15 mouse cellular contexts compared by ENCODE assay signal in the genomic region with DNA sequence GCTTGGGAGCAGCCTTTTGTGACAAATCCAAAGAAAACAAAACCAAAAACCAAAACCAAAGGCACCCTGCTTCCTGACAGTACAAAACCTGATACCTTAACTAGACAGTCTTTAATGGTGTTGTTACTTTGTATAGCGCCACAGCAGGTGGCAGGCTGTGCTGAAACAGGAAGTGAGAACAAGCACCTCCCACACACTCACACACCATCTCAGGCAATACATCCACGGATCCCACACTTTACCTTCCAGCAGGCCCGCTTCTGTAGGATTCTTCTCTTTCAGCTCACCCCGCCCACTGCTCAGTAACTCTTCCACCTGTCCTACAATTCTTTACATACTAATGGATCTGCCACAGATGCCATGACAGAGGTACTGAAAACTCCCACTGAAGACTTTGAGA. TPM values are rescaled to one million over a fixed set of nuclear protein-coding genes. Genes with fewer than 3 reads are reported as not detected.
A peak's percentile ranks its signal among the peaks of the same experiment; 100 is the strongest.
DNase-seq lines count a peak whose midpoint lies in the region; ATAC-seq lines count a peak whose summit lies in the region.
"Had no signal": no experiment of that assay in that cellular context is flagged by ENCODE, and none has a peak within 500 bp of the region (broad histone marks: within the 10 kb centered on the region; RNA-seq: fewer than 3 reads in every experiment).

No protein-coding gene starts in this region.

- H3K9me3 ChIP-seq in heart, embryonic 10.5 days: no peaks in the 10 kb centered on the region
- H3K9me3 ChIP-seq: hindbrain, embryonic 15.5 days had no signal

- no peak for DNase-seq in heart, embryonic 10.5 days (ENCODE audit: low spot score)
- no peak for DNase-seq in heart, adult 11 months
- DNase-seq in 416B (ENCODE audit: low read depth) (peak; percentile 19), WW6 (ENCODE audit: low read depth, low spot score) (peak; percentile 43)
- no peak for DNase-seq in kidney, adult 8-10 months
- no peak for DNase-seq in adrenal gland, adult 8-10 months
- DNase-seq in adrenal gland, adult 2 months: no peak
- DNase-seq: adrenal gland, postnatal 14 days; cerebellum, adult 2 months; heart, adult 18-20 months; lung, postnatal 14 days had no signal

- 0 out of 2 replicates have a peak, but pooled peaks cover 4% of the 10 kb centered on the region for H3K36me3 ChIP-seq in heart, embryonic 10.5 days
- H3K36me3 ChIP-seq: hindbrain, embryonic 15.5 days had no signal

- peaks cover 60% of the 10 kb centered on the region for H3K4me1 ChIP-seq in heart, embryonic 10.5 days

- H3K4me3 ChIP-seq in heart, embryonic 10.5 days: no peak overlapping the region
- H3K4me3 ChIP-seq: erythroblast, embryonic 14.5 days; hindbrain, embryonic 15.5 days; myocyte had no signal

- ATAC-seq in megakaryocyte progenitor cell, adult 5-6 weeks (replicated peaks; ENCODE audit: poor library complexity): 0 out of 2 replicates have a peak, but pooled peaks have one; percentile 37

- peak overlapping the region; percentile 36; the same call in 1 of the 2 replicates for H3K27ac ChIP-seq in heart, embryonic 10.5 days
- H3K27ac ChIP-seq: hindbrain, embryonic 15.5 days had no signal

- WGBS in heart, embryonic 10.5 days: 77% methylated on average over 4 of the region's 4 CpGs

- no peaks in the 10 kb centered on the region for H3K27me3 ChIP-seq in heart, embryonic 10.5 days (ENCODE audit: insufficient read depth, poor library complexity, severe bottlenecking)
- H3K27me3 ChIP-seq: hindbrain, embryonic 15.5 days had no signal

RNA-seq across cellular contexts. Expression of a gene that starts 44.6 kb away (rescaled TPM):
- polyA plus RNA-seq in heart, embryonic 10.5 days (2016; fragmentation: Nextera tagmentation; extraction: Ambion mirVana): 62.6 and 85.3 TPM in 2 replicates
- total RNA-seq in megakaryocyte progenitor cell, adult 5-6 weeks (2015): 2.6 and 4.4 TPM in 2 replicates
- total RNA-seq in megakaryocyte progenitor cell, adult 5-6 weeks (2017): 2.2 and 2.9 TPM in 2 replicates
- 10 to 100 TPM; 49.8 to 71.5 (median 61.8) TPM for total RNA-seq in adrenal gland, adult 8-10 months (2022)
- total RNA-seq in adrenal gland, adult 2 months (2021): 10 to 100 TPM; 61.1 to 76.0 TPM
- polyA plus RNA-seq in adrenal gland, adult 2 months (2012; rRNA removed): 48.4 and 54.8 TPM in 2 replicates

Comparison
In these comparisons a context has a peak if more than half of its experiments do, and no peak if none do; other contexts are left out.
1. DNase-seq: peak in 416B (single experiment) and WW6 (single experiment); none in heart, embryonic 10.5 days (single experiment), heart, adult 11 months (single experiment), kidney, adult 8-10 months (0 of 2), adrenal gland, adult 8-10 months (single experiment) and adrenal gland, adult 2 months (single experiment).
2. RNA of a gene that starts 44.6 kb away (total RNA-seq): 61.1 to 76.0 TPM in adrenal gland, adult 2 months and 49.8 to 71.5 TPM in adrenal gland, adult 8-10 months; 2.2 to 4.4 TPM in megakaryocyte progenitor cell, adult 5-6 weeks; every median in the first group is over 4 times any median in the second.